Mouse (Mus musculus) kidney, adult 8-10 months (tissue): ENCODE measurements around the gene 1110051M20Rik.
"Not testable (repeated sequence)": the region's sequence is repeated elsewhere in the genome, so short reads cannot be mapped to it uniquely, and the experiment has no call there.

Source experiments
- DNase-seq, 2 experiments: peaks; one replicate each; pipeline ENCODE4 v3.0.0; 2022

1110051M20Rik gene

DNA sequence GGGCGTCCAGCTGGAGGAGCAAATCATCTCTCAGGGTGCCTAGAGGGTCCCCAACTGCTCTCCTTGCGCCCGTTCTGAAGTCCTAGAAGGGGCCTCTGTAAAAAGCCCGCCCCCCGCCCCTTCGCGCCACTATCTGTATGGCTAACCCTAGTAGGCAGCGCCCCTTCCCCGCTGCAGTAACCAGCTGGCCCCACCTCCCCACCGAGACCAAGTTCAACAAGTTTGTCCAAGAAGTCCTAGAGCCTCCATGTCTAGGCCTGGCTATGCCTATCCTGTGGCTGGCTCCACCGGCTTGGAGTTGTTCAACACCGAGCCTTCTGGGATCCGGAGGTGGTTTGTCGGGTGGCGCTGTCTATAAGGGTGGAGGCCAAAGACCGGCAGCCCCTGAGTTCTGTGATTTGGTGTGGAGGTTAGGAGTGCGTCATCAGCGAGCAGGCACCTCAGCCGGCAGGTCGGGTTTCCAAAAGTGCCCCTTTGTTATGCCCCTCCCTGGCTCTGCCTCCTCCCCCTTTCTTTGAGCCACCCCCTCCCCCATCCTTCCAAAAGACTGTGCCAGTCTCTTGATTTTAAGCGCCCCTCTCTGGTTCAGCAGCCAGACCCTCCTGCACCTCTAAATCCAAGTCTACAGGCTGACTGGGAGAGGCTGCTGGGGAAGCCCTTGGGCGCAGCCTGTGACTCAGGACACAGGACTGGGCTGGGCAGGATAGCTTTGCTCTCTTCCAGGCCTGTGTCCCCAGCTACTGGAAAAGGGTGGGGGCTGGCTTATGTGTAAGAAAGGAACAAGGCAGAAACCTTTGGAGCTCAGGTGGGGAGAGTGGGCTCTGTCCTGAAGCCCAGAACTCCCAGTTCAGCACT lies 187.2 kb downstream of the 1110051M20Rik start:
- DNase-seq, result peak; percentile 57 to 59

DNA sequence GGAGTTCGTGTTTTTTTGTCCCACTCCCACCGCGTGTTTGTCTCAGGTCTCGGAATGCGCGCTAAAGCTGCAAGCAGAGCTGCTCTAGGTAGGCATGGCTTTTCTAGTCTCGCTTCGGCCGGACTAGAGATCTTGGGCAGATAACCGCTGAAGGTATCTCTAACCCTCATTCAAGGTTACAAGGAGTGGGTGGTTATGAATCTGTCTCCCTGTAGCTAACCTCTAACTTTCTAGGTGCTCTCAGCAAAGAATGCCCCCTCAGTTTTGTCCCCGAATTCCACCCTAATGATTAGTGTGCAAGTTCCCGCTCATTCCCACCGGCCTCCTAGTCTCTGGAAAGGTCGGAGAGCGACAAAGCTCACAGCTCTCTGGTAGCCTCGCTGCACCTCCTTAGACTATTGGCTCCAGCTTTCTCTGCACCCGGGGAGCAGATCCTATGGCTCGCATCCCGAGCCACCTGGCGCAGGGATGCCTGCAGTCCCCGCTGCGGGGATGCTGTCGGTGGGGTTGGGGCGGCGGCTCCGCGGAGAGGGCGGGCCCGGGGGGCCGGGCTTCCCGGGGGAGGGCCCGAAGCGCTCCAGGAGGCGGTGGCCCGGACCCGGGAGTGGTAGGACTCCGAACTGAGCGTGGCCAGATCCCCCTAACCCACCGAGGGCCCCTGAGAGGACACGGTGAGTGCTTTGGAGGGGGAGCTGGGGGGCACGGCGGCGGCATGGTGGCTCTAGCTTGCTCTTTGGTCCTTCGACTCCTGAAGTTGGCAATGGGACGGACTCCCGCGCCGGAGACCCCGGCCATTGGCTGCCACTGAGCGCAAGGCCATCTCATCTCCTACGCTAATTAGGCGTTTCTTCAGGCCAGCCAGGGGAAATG lies 188.0 kb downstream of the 1110051M20Rik start:
- peak in 1 of 2 experiments; percentile 60 for DNase-seq

DNA sequence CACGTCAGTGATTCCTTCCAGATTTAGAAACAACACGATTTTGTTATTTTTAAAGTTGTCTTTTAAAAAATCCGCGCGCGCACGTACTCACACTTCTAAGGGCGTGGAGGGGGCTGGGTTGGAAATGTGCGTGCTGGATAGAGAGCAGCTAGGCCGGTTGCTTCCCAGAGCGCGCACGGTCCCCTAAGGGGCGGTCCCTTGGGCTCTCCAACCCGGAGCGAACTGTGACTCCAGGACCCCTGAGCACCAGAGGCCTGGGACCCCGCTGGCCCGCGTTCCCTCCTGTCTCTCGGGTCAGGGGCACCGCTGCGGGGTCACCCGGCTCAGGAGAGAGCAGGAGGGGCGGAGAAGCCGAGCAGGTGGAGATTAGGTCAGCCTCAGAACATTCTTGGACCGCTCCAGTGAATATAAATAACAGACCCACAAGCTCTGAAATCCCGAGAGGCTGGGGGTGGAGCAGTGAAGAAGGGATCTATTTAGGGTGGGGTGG lies 188.8 kb downstream of the 1110051M20Rik start, which contains the start of gene Pacsin3:
Gene Pacsin3, plus strand, starts transcription at position 294 of the 490 bp plus-strand sequence.
- peak in 1 of 2 experiments; percentile 18 for DNase-seq

DNA sequence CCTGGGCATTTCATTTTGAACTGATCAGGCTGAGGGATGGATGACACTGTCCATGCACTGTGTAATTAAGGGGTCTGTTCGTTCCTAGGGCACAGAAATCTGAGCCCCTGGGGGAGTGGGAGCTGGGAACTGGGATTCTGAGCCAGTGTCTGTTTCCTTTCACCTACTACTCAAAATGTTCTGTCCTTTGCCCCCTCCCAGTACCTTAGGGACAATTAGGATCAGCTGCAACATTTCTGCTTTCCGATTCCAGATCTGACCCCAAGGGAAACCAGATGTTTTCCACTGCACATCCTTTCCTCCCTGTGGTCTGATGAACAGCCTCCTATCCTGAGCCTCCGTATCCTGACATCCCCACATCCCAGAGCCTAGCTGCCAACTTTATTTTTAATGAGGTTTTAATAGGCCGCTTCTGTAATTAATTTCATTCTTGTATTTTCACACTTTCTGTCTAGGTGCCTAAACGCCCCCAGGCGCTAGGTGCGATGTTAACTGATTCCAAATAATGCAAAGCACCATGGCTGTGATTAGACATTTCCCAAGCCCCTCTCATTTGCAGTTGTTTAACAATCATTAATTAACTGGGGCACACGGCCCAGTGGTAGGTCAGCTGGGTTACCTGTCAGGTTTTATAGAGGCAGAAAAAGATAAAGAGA lies 189.7 kb downstream of the 1110051M20Rik start:
- no peak for DNase-seq

DNA sequence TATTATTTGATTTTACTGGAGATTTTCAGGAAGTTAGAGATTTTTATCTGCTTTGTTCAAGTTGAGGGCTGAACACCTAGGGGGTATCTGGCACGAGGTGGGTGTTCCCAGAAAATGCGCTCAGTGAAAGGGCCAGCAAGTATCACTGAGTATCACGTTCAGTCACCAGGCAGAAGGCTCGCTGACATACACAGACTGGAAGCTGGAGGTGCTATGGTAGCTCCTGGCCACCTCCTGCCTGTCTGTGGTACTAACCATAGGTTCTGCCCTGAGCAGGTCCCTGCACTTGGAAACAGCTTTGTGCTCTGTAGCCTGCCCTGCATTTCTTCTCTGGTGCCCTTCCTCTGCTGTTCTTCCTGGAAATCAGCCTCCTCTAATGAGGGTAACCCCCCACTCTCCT lies 192.0 kb downstream of the 1110051M20Rik start:
- DNase-seq, result no peak

DNA sequence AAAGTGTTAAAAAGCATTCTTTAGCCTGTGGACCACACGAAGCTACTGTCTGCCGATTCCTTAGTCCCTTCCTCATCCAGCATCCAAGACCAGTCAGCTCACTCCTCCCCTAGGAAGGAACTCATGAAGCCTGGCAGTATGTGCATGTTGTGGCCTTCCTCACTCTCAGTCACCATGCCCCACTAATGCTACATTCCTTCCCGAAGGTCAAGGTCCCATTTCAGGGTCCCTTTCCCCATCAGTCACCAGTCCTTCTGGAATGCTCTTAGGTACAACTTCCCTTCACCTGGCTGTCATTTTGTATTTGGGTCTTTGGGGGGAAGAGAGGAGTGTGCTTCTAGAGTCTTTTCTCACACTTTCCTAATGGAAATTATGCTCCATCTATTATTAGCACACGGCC lies 192.5 kb downstream of the 1110051M20Rik start:
- no peak for DNase-seq

DNA sequence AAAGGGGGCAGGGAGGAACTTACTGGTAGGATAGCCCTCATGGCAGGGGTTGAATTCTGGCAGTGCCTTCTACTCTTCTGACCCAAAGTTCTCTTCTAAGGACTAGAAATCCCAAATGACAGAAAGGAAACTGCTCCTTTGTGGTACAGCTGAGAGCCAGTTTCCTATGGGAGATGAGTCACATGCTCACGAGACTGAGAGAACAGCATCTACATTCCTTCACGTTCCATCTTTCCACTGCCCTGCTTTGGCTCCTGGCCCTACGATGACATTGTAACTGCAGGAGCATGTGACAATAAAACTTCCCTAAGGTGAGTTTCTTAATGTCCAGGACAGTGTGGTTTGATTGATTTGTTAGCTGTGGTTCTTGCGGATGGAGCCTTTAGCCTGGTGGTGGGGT lies 196.1 kb downstream of the 1110051M20Rik start:
- DNase-seq, result no peak

DNA sequence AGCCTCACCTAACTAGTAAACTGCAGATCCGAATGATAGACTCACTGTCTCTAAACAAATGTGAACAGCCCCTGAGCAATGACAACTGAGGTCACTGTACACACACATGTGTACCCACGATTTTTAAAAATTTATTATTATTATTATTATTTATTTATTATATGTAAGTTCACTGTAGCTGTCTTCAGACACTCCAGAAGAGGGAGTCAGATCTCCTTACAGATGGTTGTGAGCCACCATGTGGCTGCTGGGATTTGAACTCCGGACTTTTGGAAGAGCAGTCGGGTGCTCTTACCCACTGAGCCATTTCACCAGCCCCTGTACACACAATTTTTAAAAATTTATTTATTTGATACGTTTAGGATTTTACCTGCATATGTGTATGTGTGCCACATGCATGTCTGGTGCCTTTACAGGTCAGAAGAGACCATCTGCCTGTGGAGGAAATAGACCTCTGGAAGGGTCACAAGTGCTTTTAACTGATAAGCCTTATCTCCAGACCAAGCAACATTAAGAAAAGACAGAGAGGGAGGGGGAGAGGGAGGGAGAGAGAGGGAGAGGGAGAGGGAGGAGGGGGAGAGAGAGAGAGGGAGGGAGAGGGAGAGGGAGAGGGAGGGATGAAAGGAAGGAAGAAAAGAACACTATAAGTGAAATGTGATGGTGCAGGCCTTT lies 199.8 kb downstream of the 1110051M20Rik start:
- DNase-seq, result no peak

DNA sequence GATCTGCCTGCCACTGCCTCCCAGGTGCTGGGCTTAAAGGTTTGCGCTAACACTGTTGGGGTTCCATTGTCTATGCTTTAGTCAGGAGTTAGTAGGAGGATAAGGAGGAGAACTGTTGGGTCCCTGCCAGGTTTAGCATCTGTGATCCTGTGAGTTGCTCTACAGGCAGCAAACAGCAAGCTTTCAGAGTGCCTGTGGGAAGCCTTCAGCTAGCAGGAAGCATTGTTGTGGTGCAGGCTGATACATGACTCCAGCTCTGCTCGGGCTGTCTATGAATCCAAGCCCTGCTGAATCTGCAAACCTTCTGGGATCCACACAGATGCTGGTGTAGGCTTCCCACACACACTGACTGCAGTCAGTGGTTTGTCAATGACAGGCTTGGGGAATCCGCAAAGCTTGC lies 201.1 kb downstream of the 1110051M20Rik start:
- DNase-seq, result no peak

DNA sequence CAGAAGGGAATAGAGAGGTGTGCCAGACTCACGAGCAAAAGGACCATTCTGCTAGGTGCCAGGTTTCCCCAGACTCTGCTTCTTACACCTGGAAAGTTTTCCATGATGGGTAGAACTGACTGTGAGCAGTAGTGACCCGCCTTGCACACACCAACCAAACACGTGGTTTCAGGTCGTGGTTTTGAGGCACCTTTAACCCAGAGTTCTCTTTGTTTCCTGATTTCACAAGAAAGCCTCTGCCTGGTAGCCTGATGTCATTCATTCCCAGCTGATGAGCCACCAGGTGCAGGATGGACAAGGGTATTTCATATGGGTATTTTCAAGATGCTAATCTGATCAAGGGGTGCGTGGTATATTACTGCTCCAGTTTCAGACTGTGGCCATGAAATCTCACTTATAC lies 202.0 kb downstream of the 1110051M20Rik start:
- no peak for DNase-seq

DNA sequence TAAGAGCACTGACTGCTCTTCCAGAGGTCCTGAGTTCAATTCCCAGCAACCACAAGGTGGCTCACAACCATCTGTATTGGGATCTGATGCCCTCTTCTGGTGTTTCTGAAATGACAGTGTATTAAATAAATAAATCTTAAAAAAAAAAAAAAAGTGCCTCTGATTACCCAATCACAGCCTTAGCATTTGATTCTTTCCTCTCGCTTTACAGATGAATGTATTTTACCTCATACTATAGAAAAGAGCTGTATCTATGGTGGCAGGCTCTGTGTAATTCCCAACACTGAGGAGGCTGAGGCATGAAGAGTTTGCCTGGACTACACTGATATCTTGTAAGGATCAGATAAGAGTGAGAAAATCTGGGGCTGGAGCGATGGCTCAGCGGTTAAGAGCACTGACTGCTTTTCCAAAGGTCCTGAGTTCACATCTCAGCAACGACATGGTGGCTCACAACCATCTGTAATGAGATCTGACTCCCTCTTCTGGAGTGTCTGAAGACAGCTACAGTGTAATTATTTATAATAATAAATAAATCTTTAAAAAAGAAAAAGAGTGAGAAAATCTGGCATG lies 206.9 kb downstream of the 1110051M20Rik start:
- not testable (repeated sequence) for DNase-seq

DNA sequence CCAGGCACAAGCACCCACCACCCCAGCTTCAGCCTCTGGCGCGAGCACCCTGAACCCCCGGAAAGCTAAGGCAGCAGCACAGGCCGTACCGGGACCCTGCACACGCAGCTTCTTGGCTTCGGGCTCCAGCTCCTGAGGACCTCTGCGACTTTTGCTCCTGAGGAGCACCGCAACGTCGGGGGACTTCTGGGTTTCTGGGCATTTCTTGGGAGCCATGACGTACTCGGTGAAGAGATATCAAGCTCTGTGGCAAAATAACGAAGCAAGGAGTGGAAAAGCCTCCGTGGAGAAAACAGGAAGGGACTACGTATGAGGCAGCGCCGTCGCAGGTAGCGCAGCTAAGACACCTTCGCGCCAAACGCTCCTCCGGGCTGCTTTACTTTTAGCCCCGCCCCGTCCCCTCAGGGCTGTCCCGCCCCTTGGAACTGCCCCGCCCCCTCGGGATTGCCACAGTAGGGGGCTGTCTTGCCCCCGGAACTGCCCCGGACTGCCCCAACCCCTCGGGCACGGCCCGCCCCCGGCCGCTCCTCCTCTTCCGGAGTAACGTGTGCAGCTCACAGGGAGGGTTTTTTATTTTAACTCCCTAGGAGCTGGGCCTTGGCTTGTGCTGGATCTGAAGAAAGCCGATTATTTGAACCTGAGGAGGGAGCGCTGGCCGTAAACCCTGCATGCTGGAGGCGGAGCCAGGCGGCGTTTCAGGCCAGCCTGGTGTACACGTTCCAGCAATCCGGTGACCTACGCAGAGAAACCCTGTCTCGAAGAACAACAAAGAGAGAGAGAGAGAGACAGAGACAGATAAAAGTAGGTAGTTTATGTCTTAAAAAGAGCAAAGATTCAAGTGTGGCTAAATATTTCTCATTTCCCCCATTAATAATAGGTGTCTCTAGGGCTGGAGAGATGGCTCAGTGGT lies 207.6 kb downstream of the 1110051M20Rik start, which contains the start of gene Ddb2:
Gene Ddb2, minus strand, starts transcription at position 382 of the 910 bp plus-strand sequence.
- DNase-seq, result peak; percentile 87 to 91

DNA sequence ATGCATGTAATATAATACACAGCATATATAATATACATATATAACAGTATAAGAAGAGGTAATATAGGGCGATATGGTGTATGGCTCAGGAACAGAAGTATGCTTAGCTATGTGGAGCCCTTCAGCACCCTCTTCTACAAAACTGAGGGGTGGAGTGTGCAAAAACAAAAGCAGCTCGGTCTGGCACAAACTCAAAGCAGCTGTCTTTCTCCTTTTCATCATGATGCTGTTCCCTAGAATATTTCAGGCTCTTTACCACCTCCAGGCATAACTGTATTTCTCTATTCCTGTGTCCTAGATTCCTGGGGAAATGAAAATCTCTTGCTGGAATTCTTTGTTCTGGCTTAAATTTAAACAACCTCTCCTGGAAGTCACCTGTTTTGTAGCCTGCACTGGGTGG lies 214.8 kb downstream of the 1110051M20Rik start:
- no peak for DNase-seq
